Mouse (Mus musculus) MEL (cell line): Measurements from ENCODE around the gene Gm14443.
"Not testable (repeated sequence)": the region's sequence is repeated elsewhere in the genome, so short reads cannot be mapped to it uniquely, and the experiment has no call there.

Source experiments
- CTCF ChIP-seq, 3 experiments: IDR thresholded peaks in 2 of 3; conservative IDR thresholded peaks in 1 of 3; 2 replicates each; pipeline ENCODE4 v1.5.1; 2011 to 2012; ENCODE audit warnings: low read length in 3 of 3, low read depth in 2 of 3, mild to moderate bottlenecking in 2 of 3, improper control_type of control experiment in 1 of 3, inconsistent platforms in 1 of 3, mixed read lengths in 1 of 3, moderate library complexity in 1 of 3; ENCODE audit not compliant: control insufficient read depth in 1 of 3, insufficient read depth in 1 of 3, poor library complexity in 1 of 3, severe bottlenecking in 1 of 3
- MAZ ChIP-seq: IDR thresholded peaks from 2 replicates; pipeline ENCODE4 v1.6.1; 2012; ENCODE audit warnings: low read depth, mild to moderate bottlenecking, inconsistent platforms, low read length, improper control_type of control experiment
- MEF2A ChIP-seq: IDR thresholded peaks from 2 replicates; pipeline ENCODE4 v1.6.1; 2014; ENCODE audit warnings: low read depth, mild to moderate bottlenecking, inconsistent platforms, low read length, improper control_type of control experiment; ENCODE audit not compliant: poor library complexity, insufficient replicate concordance, severe bottlenecking; ENCODE audit errors: extremely low read depth
- NELFE ChIP-seq: IDR thresholded peaks from 2 replicates; pipeline ENCODE4 v1.6.1; 2011; ENCODE audit warnings: low read depth, low read length, improper control_type of control experiment
- POLR2A ChIP-seq, 2 experiments: IDR thresholded peaks; 2 replicates each; pipeline ENCODE4 v1.6.1; 2011 to 2012; ENCODE audit warnings: low read length in 2 of 2, mild to moderate bottlenecking in 2 of 2, control low read depth in 1 of 2, improper control_type of control experiment in 1 of 2, low read depth in 1 of 2, moderate library complexity in 1 of 2; ENCODE audit not compliant: control insufficient read depth in 1 of 2, insufficient read depth in 1 of 2, poor library complexity in 1 of 2
- POLR2AphosphoS2 ChIP-seq: IDR thresholded peaks from 2 replicates; pipeline ENCODE4 v1.6.1; 2011; ENCODE audit warnings: low read length, improper control_type of control experiment
- TBP ChIP-seq: IDR thresholded peaks from 2 replicates; pipeline ENCODE4 v1.8.0; 2011; ENCODE audit warnings: low read depth, low read length, improper control_type of control experiment
- ZKSCAN1 ChIP-seq: IDR thresholded peaks from 2 replicates; pipeline ENCODE4 v1.6.1; 2012; ENCODE audit warnings: low read depth, mild to moderate bottlenecking, inconsistent platforms, low read length, improper control_type of control experiment, moderate library complexity

DNA sequence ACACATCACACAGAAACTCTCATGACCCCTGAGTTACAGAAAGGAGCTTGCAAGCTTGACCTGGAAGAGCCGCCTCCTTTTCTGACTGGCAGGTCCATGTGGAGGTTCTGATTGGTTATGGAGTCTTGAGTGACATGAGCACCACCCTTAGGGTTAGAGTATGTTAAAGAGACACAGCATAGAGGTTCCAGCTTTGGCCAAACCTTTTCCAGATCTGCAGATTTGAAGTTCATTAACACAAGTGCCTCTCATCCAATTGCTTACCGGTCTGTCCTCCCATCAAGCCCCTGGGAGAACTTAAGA, 33.7 kb downstream of the Gm14443 start, which contains the start of gene Gm14399:
- not testable (repeated sequence) for TF ChIP-seq ZKSCAN1; MAZ; CTCF (IDR thresholded peaks at IDR 0.05 in 2 of 3, conservative IDR thresholded peaks at IDR 0.05 in 1 of 3; ENCODE audit: control insufficient read depth in 1 of 3, insufficient read depth in 1 of 3, low read depth in 2 of 3, low read length in 3 of 3, poor library complexity in 1 of 3, severe bottlenecking in 1 of 3); POLR2AphosphoS2; POLR2A (IDR thresholded peaks at IDR 0.05; ENCODE audit: control insufficient read depth in 1 of 2, insufficient read depth in 1 of 2, low read depth in 1 of 2, low read length in 2 of 2, poor library complexity in 1 of 2); MEF2A; NELFE; TBP
